Mouse (Mus musculus) brain, embryonic 14.5 days (tissue): ENCODE measurements at regions not wholly inside any gene's neighbourhood (a gene's known extent, or its start where the extent isn't known, plus 50 kb on each side); places are given as distances from the start of the nearest gene placed in this dataset.

Experiments used
- CTCF ChIP-seq: fragments of 200-500 bp; IDR thresholded peaks from 2 replicates; pipeline ENCODE4 v1.5.1; 2012; ENCODE audit warnings: inconsistent platforms, mild to moderate bottlenecking, moderate library complexity, borderline replicate concordance; ENCODE audit not compliant: insufficient read depth, insufficient read length; ENCODE audit errors: extremely low read depth
- POLR2A ChIP-seq: fragments of 200-500 bp; IDR thresholded peaks from 2 replicates; pipeline ENCODE4 v1.6.1; 2012; ENCODE audit warnings: mild to moderate bottlenecking, inconsistent platforms, borderline replicate concordance; ENCODE audit not compliant: poor library complexity, insufficient read depth, insufficient read length, severe bottlenecking; ENCODE audit errors: extremely low read depth

GRCm38 (mm10) chr9:41734925-41735447 lies 389.1 kb downstream of the Sorl1 start:
- TF ChIP-seq POLR2A (no peak), CTCF (no peak)
